Mouse (Mus musculus) neural tube, embryonic 14.5 days (tissue): ENCODE measurements around the gene Dcp1b. TPM values are rescaled to one million over a fixed set of nuclear protein-coding genes. Genes with fewer than 3 reads are reported as not detected.

Experiments used
- ATAC-seq: fragments of 200-750 bp; cut with Nextera tagmentation; 2 replicates; pipeline ENCODE4 v1.8.0; 2017; ENCODE audit warnings: low read depth, mild to moderate bottlenecking, moderate TSS enrichment, moderate library complexity
- H3K27ac ChIP-seq: fragments of 300-500 bp; sonication (generic); 2 replicates; pipeline ENCODE4 v1.5.1; 2014; ENCODE audit warnings: low read depth, mild to moderate bottlenecking, control low read depth, low read length, moderate library complexity, mixed read lengths
- H3K27me3 ChIP-seq: fragments of 300-500 bp; sonication (generic); 2 replicates; pipeline ENCODE4 v1.6.1; 2014; ENCODE audit warnings: low read length; ENCODE audit not compliant: control insufficient read depth, insufficient read depth
- H3K36me3 ChIP-seq: fragments of 300-500 bp; sonication (generic); 2 replicates; pipeline ENCODE4 v1.6.1; 2014; ENCODE audit warnings: low read length, mixed read lengths; ENCODE audit not compliant: control insufficient read depth, insufficient read depth
- H3K4me1 ChIP-seq: fragments of 300-500 bp; sonication (generic); 2 replicates; pipeline ENCODE4 v1.6.1; 2014; ENCODE audit warnings: low read length; ENCODE audit not compliant: control insufficient read depth, insufficient read depth
- H3K4me2 ChIP-seq: fragments of 300-500 bp; sonication (generic); 2 replicates; pipeline ENCODE4 v1.6.1; 2014; ENCODE audit warnings: mild to moderate bottlenecking, low read depth, low read length, control low read depth
- H3K4me3 ChIP-seq: fragments of 300-500 bp; sonication (generic); 2 replicates; pipeline ENCODE4 v1.5.1; 2014; ENCODE audit warnings: low read depth, low read length, control low read depth, mixed read lengths
- H3K9ac ChIP-seq: fragments of 300-500 bp; sonication (generic); replicated peaks from 2 replicates; pipeline ENCODE4 v1.6.1; 2014; ENCODE audit warnings: low read depth, mild to moderate bottlenecking, control low read depth, low read length, mixed read lengths
- H3K9me3 ChIP-seq: fragments of 300-500 bp; sonication (generic); 2 replicates; pipeline ENCODE4 v1.6.1; 2016; ENCODE audit warnings: low read length; ENCODE audit not compliant: control insufficient read depth
- WGBS: fragments of 180-500 bp; shearing (Covaris S2); extraction: QIAGEN DNeasy Blood & Tissue Kit; methylation state at CpG from one replicate; pipeline ENCODE4 v1.1.7; 2014; 5-methylcytosine and 5-hydroxymethylcytosine counted together
- polyA plus RNA-seq: library from polyadenylated mRNA; unstranded; fragments of >200 nt; fragmentation: Nextera tagmentation; extraction: Ambion mirVana; gene quantifications from 2 replicates; pipeline ENCODE4 v1.2.1, GENCODE M21; 2014

The Dcp1b gene
- polyA plus RNA-seq, 1 experiment from 2014 or later = 14.1 TPM

DNA sequence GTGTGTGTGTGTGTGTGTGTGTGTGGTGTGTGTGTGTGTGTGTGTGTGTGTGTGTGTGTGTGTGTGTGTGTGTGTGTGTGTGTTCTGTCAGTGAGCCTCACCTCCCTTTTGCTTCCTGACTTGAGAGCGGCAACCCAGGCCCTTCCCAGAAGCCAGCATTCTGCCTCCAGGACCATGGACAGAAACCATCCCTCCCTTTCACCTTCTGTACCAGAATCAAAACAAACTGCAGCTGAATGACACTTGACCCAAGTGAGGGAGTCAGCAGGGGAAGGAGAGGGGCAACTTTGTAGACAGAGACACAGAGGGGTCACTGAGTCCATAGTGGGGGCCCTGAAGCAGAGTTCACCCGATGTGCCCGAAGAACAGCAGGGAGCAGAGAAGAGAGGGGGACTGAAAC is 58.0 kb downstream of the Dcp1b start:
- Histone ChIP-seq H3K36me3 (no peaks in the 10 kb centered on the region), H3K4me3 (no peak overlapping the region), H3K4me1 (peaks cover 4% of the 10 kb centered on the region; the same call in 1 of the 2 replicates), H3K4me2 (no peak overlapping the region), H3K27ac (no peak overlapping the region), H3K27me3 (no peaks in the 10 kb centered on the region), H3K9me3 (no peaks in the 10 kb centered on the region), H3K9ac (no peak overlapping the region)
- WGBS = 54% methylated on average over 2 of the region's 3 CpGs
- no peak for ATAC-seq

DNA sequence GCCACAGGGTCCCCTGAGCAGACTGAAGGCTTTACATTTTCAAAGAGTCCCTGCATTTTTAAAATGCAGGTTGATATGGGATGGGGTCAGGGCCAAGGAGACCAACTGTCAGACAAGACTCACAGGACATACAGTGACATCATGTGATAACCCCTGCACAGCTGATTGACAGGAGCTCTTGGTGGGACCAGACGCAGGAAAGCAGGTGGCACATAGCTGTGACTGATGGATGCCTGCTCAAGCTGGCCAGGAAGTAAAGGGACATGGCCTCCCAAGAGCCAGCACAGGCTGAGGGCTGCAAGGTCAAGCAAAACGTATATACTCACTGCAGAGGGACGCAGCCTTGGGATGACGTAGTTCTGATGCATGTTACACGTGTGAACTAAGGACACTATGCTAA is 60.4 kb downstream of the Dcp1b start:
- no peak for ATAC-seq
- H3K36me3 ChIP-seq = no peaks in the 10 kb centered on the region
- H3K4me1 ChIP-seq = peaks cover 7% of the 10 kb centered on the region; the same call in 1 of the 2 replicates
- WGBS = 86% methylated on average over 5 of the region's 5 CpGs
- H3K9ac ChIP-seq = no peak overlapping the region
- H3K4me2 ChIP-seq = no peak overlapping the region
- H3K4me3 ChIP-seq = no peak overlapping the region
- H3K27me3 ChIP-seq = no peaks in the 10 kb centered on the region
- H3K9me3 ChIP-seq = no peaks in the 10 kb centered on the region
- no peak overlapping the region for H3K27ac ChIP-seq

DNA sequence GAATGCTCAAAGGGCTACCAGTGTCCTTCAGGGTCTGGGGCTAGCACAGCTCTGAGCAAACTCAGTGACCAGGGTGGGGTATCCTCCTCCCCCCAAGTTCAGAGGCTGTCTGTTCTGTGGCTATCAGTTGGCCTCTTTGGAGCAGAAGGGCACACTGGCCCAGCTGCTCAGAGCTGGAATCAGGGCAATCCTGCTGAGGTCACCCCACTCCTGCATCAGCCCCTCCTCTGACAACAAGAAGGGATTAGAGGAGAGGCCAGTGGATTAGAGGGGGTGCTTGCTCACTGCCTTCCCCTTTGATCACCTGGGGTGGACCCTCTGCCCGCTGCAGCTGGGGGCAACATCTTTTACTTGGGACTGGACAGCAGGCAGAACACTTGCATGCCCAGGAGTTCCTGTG is 61.2 kb downstream of the Dcp1b start, which contains the start of gene Cacna2d4:
TSS of gene Cacna2d4 (plus strand) at position 286 of the 400 bp plus-strand sequence.
- Histone ChIP-seq H3K4me1 (peaks cover 9% of the 10 kb centered on the region; the same call in 1 of the 2 replicates), H3K4me3 (no peak within 1 kb of the TSS), H3K27me3 (no peaks in the 10 kb centered on the region), H3K27ac (peak within 1 kb of the TSS; percentile 64), H3K9me3 (no peaks in the 10 kb centered on the region), H3K36me3 (no peaks in the 10 kb centered on the region), H3K9ac (no peak within 1 kb of the TSS), H3K4me2 (no peak within 1 kb of the TSS)
- ATAC-seq = no peak
- 69% methylated on average over 1 of the region's 1 CpGs for WGBS

- peak overlapping the region; percentile 64; the same call in 1 of the 2 replicates for H3K27ac ChIP-seq
- H3K4me3 ChIP-seq = no peak overlapping the region
- H3K9ac ChIP-seq = no peak overlapping the region
- WGBS = 44% methylated on average over 8 of the region's 8 CpGs
- no peak overlapping the region for H3K4me2 ChIP-seq
- H3K36me3 ChIP-seq = no peaks in the 10 kb centered on the region
- no peaks in the 10 kb centered on the region for H3K27me3 ChIP-seq
- H3K9me3 ChIP-seq = no peaks in the 10 kb centered on the region
- ATAC-seq = peak; percentile 93
- peaks cover 9% of the 10 kb centered on the region; the same call in 1 of the 2 replicates for H3K4me1 ChIP-seq
These were observed 62.5 kb downstream of the Dcp1b start for GRCm38 (mm10) chr6:119237427-119237989.

- no peak overlapping the region for H3K27ac ChIP-seq
These were observed 64.4 kb downstream of the Dcp1b start for GRCm38 (mm10) chr6:119239341-119240005.

GRCm38 (mm10) chr6:119240256-119240655 is 65.2 kb downstream of the Dcp1b start:
- Histone ChIP-seq H3K4me3 (no peak overlapping the region), H3K9me3 (no peaks in the 10 kb centered on the region), H3K4me1 (peaks cover 9% of the 10 kb centered on the region; the same call in 1 of the 2 replicates), H3K4me2 (no peak overlapping the region), H3K9ac (no peak overlapping the region), H3K36me3 (no peaks in the 10 kb centered on the region), H3K27ac (no peak overlapping the region), H3K27me3 (no peaks in the 10 kb centered on the region)
- whole genome bisulfite sequencing = 86% methylated on average over 7 of the region's 7 CpGs
- ATAC-seq = no peak

More at GRCm38 (mm10) chr6:119239341-119240005, 64.4 kb downstream of the Dcp1b start:
- peaks cover 9% of the 10 kb centered on the region; the same call in 1 of the 2 replicates for H3K4me1 ChIP-seq
- no peaks in the 10 kb centered on the region for H3K9me3 ChIP-seq
- H3K9ac ChIP-seq = no peak overlapping the region
- H3K4me3 ChIP-seq = no peak overlapping the region
- ATAC-seq = no peak
- no peak overlapping the region for H3K4me2 ChIP-seq
- 91% methylated on average over 5 of the region's 5 CpGs for WGBS
- H3K27me3 ChIP-seq = no peaks in the 10 kb centered on the region
- no peaks in the 10 kb centered on the region for H3K36me3 ChIP-seq

- Histone ChIP-seq H3K9me3 (0 out of 2 replicates have a peak, but pooled peaks cover 2% of the 10 kb centered on the region), H3K4me3 (no peak overlapping the region), H3K36me3 (no peaks in the 10 kb centered on the region), H3K27ac (no peak overlapping the region), H3K4me1 (peaks cover 9% of the 10 kb centered on the region; the same call in 1 of the 2 replicates), H3K4me2 (no peak overlapping the region), H3K9ac (no peak overlapping the region), H3K27me3 (no peaks in the 10 kb centered on the region)
- ATAC-seq = no peak
- 69% methylated on average over 21 of the region's 21 CpGs for WGBS
These were observed 66.0 kb downstream of the Dcp1b start for GRCm38 (mm10) chr6:119240871-119241705.

DNA sequence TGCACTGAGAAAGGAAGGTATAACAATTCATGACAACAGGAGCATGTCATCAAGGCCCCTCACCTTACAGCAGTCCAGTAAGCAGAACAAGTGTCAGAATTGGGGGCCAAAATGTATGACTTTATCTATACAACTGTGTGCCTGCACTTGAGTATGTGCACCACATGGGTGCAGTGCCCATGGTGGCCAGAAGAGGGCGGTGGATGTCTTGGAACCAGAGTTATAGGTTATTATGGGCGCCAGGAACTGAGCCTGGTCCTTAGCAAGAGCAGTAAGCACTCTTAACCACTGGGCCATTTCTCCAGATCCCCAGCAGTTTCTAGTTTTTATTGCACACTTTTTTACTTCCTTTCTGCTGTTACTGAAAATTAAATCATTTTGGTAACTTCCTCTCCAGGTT is 71.0 kb downstream of the Dcp1b start:
- H3K9me3 ChIP-seq = 0 out of 2 replicates have a peak, but pooled peaks cover 2% of the 10 kb centered on the region
- no peak overlapping the region for H3K9ac ChIP-seq
- no peak for ATAC-seq
- 0 out of 2 replicates have a peak, but pooled peaks cover 2% of the 10 kb centered on the region for H3K4me1 ChIP-seq
- 41% methylated on average over 2 of the region's 2 CpGs for WGBS
- H3K27me3 ChIP-seq = no peaks in the 10 kb centered on the region
- H3K27ac ChIP-seq = no peak overlapping the region
- H3K4me3 ChIP-seq = no peak overlapping the region
- no peak overlapping the region for H3K4me2 ChIP-seq
- no peaks in the 10 kb centered on the region for H3K36me3 ChIP-seq
